Mouse (Mus musculus): ENCODE data around the gene Zfp536. TPM values are rescaled to one million over a fixed set of nuclear protein-coding genes. Genes with fewer than 3 reads are reported as not detected.

Zfp536 gene
- polyA plus RNA-seq, 1 experiment from 2014 or later, result 3.3 TPM

DNA sequence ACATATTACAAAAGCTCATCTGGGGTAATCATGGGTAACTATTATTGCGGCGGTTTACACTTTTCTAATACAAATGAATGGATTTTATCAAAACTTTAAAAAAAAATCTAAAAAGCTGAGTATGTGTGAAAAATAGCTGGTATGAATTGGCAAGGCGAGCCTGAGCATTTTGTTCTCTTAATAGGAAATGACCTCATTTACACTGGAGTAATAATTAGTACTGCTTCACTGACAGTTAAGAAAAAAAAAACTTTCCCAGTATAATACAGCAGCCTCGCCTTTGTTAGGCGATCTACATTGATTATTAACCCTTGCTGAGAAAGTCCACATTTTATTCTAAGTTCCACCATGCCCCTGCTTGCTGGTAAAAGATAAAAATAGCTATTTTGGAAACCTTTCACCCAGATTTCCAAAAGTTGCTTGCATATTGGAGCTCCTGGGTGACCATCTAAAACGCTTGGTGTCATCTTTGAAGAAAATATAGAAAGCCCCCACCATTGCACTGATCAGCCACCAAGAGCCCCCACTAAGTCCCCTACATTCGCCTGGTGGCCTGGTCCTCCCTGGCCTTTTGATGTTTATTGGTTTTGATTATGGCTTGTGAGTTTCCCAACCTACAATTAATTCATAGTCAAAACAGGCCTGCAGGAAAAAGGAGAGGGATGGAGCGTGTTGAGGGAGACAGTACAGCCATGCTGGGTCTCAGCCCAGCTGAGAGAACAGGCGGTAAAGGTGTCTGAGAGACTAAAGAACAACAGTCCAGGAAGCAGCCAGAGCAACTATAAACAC lies 49.2 kb downstream of the Zfp536 start:
- H3K9me3 ChIP-seq (ENCODE audit: control insufficient read depth), result no peaks in the 10 kb centered on the region
- H3K36me3 ChIP-seq (ENCODE audit: control insufficient read depth, insufficient read depth), result no peaks in the 10 kb centered on the region
- no peaks in the 10 kb centered on the region for H3K4me1 ChIP-seq (replicated peaks; ENCODE audit: control insufficient read depth, insufficient read depth, low read length)
- 68% methylated on average over 9 of the region's 9 CpGs for WGBS
- H3K4me2 ChIP-seq (replicated peaks; ENCODE audit: low read depth), result no peak overlapping the region
- no peak overlapping the region for H3K9ac ChIP-seq (ENCODE audit: low read depth, low read length)
- no peak for ATAC-seq
- H3K27ac ChIP-seq (ENCODE audit: low read depth, low read length), result no peak overlapping the region
- H3K4me3 ChIP-seq (ENCODE audit: low read depth, low read length), result no peak overlapping the region
- no peaks in the 10 kb centered on the region for H3K27me3 ChIP-seq (replicated peaks; ENCODE audit: control insufficient read depth, insufficient read depth, low read length)
- no peak for TF ChIP-seq CTCF (IDR thresholded peaks at IDR 0.05; ENCODE audit: low read depth)

DNA sequence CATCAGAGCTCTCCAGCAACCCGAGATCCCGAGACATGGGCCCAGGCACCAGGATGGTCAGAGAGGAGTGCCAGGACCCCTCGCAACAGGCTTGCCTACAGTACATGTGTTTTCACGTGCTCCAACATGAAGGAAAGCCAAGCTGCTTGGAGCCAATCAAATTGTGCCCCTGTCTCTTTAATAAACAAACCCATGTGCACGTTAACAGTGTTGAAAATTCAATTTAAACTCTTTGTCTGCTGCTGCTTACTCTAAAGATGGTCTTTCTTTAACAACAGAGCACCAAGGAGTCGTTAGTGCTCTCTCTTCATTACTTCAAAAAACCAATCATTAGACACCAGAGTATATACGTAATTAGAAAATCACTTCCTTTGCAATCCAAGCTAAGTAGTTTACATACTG lies 50.2 kb downstream of the Zfp536 start:
- Histone ChIP-seq H3K27me3 (replicated peaks; ENCODE audit: control insufficient read depth, insufficient read depth, low read length) (no peaks in the 10 kb centered on the region), H3K9ac (ENCODE audit: low read depth, low read length) (no peak overlapping the region), H3K36me3 (ENCODE audit: control insufficient read depth, insufficient read depth) (no peaks in the 10 kb centered on the region), H3K9me3 (ENCODE audit: control insufficient read depth) (no peaks in the 10 kb centered on the region), H3K4me3 (ENCODE audit: low read depth, low read length) (no peak overlapping the region), H3K4me1 (replicated peaks; ENCODE audit: control insufficient read depth, insufficient read depth, low read length) (no peaks in the 10 kb centered on the region), H3K27ac (ENCODE audit: low read depth, low read length) (no peak overlapping the region), H3K4me2 (replicated peaks; ENCODE audit: low read depth) (no peak overlapping the region)
- TF ChIP-seq CTCF (IDR thresholded peaks at IDR 0.05; ENCODE audit: low read depth), result no peak
- ATAC-seq, result no peak
- 67% methylated on average over 7 of the region's 7 CpGs for WGBS

DNA sequence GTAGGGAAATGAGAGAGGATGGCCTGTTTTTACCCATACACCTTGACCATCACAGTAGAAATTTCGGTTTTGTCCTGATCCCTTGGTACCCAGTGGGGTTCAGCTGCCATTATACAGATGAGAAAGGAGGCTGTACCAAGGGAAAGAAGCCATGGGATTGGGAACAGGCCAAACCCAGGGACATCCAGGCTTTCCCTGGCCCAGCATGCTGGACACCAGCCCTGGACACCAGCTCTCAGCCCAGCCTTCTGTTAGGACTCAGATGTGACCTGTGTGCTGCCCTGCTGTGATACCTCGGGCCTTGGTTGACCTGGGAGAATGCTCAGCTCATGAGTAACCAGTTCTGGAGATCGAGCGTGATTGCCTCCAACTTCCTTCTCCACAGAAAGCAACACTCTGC lies 51.8 kb downstream of the Zfp536 start:
- no peak overlapping the region for H3K27ac ChIP-seq (ENCODE audit: low read depth, low read length)
- H3K36me3 ChIP-seq (ENCODE audit: control insufficient read depth, insufficient read depth), result no peaks in the 10 kb centered on the region
- no peaks in the 10 kb centered on the region for H3K9me3 ChIP-seq (ENCODE audit: control insufficient read depth)
- no peak overlapping the region for H3K4me2 ChIP-seq (replicated peaks; ENCODE audit: low read depth)
- WGBS, result 81% methylated on average over 4 of the region's 4 CpGs
- H3K27me3 ChIP-seq (replicated peaks; ENCODE audit: control insufficient read depth, insufficient read depth, low read length), result no peaks in the 10 kb centered on the region
- no peak for TF ChIP-seq CTCF (IDR thresholded peaks at IDR 0.05; ENCODE audit: low read depth)
- H3K9ac ChIP-seq (ENCODE audit: low read depth, low read length), result no peak overlapping the region
- no peaks in the 10 kb centered on the region for H3K4me1 ChIP-seq (replicated peaks; ENCODE audit: control insufficient read depth, insufficient read depth, low read length)
- no peak overlapping the region for H3K4me3 ChIP-seq (ENCODE audit: low read depth, low read length)
- ATAC-seq, result no peak

DNA sequence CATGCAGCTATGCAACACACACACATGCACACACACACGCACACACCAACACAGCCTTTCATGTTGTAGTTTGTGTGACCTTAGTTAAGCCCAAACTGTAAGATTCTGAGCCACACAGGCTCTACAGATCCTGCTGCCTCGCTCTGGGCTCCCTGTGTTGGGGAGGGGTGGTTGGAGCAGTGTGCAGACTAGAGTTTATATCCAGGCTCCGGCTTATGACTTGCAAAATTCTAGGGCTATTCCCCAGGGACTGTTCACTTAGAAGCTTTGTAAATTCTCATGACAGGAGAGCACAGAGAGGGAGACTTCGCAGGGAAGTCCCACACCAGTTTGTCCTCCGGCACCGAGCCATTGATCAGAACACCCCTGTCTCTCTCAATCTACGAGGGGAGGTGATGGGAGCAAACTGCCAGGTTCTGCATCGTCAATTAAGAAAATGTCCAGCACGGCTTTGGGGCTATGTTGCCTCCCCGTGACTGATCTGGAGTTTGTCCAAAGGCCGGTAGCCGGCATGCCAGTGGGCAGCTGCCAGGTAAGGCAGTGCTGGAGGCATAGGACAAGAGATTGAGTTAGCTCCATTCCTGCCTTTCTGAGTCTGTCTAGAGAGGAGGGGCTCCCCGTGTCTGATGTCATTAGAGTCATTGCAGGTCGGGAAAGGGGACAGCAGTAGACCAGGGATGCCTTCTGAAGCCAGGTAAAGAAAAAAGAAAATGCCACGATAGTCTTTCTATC lies 54.6 kb downstream of the Zfp536 start:
- TF ChIP-seq CTCF (IDR thresholded peaks at IDR 0.05; ENCODE audit: low read depth), result no peak
- H3K27me3 ChIP-seq (replicated peaks; ENCODE audit: control insufficient read depth, insufficient read depth, low read length), result no peaks in the 10 kb centered on the region
- no peaks in the 10 kb centered on the region for H3K9me3 ChIP-seq (ENCODE audit: control insufficient read depth)
- H3K9ac ChIP-seq (ENCODE audit: low read depth, low read length), result no peak overlapping the region
- H3K27ac ChIP-seq (ENCODE audit: low read depth, low read length), result no peak overlapping the region
- H3K4me2 ChIP-seq (replicated peaks; ENCODE audit: low read depth), result no peak overlapping the region
- H3K4me3 ChIP-seq (ENCODE audit: low read depth, low read length), result no peak overlapping the region
- no peaks in the 10 kb centered on the region for H3K36me3 ChIP-seq (ENCODE audit: control insufficient read depth, insufficient read depth)
- WGBS, result 64% methylated on average over 15 of the region's 15 CpGs
- no peaks in the 10 kb centered on the region for H3K4me1 ChIP-seq (replicated peaks; ENCODE audit: control insufficient read depth, insufficient read depth, low read length)
- ATAC-seq, result no peak

DNA sequence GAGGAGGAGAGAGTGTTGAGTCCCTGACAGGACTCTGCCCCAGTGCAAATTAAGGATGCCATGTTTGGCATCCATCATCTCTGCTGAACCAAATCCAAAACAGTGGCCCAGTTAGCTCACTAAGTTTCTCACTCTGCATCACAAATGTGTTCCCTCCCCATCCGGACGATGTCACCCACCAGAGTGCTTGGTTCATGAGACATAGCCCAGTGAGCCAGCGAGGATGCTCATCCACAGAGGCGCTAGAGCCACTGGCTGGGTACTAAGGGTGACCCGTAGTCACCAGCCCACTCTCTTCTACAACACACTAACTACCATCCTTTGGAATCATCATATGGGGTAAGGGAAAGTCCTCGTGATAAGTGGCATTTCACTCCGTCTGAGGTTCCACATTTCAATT lies 56.4 kb downstream of the Zfp536 start:
- no peaks in the 10 kb centered on the region for H3K4me1 ChIP-seq (replicated peaks; ENCODE audit: control insufficient read depth, insufficient read depth, low read length)
- H3K9me3 ChIP-seq (ENCODE audit: control insufficient read depth), result no peaks in the 10 kb centered on the region
- no peak overlapping the region for H3K4me3 ChIP-seq (ENCODE audit: low read depth, low read length)
- WGBS, result 85% methylated on average over 7 of the region's 7 CpGs
- ATAC-seq, result no peak
- no peak overlapping the region for H3K4me2 ChIP-seq (replicated peaks; ENCODE audit: low read depth)
- no peaks in the 10 kb centered on the region for H3K36me3 ChIP-seq (ENCODE audit: control insufficient read depth, insufficient read depth)
- no peaks in the 10 kb centered on the region for H3K27me3 ChIP-seq (replicated peaks; ENCODE audit: control insufficient read depth, insufficient read depth, low read length)
- H3K27ac ChIP-seq (ENCODE audit: low read depth, low read length), result no peak overlapping the region
- no peak for TF ChIP-seq CTCF (IDR thresholded peaks at IDR 0.05; ENCODE audit: low read depth)
- H3K9ac ChIP-seq (ENCODE audit: low read depth, low read length), result no peak overlapping the region

DNA sequence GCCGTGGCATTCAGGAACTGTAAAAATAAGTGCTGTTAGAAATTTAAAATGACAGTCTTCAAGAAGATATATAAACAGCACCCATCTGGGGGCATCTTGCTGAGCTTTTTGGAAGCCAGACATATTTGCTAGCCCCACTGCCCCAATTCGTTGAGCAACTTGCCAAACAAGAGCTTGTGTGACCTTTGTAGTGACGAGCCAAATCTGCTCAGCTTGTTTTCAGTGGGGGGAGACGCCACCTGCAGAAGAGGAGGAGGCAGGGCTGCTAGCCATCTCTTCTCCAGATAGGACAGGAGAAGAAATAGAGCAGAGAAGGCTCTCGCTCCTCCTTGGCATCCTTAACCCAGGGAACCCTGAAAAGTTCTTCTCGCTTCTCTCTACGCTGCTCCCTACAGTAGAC lies 56.8 kb downstream of the Zfp536 start:
- TF ChIP-seq CTCF (IDR thresholded peaks at IDR 0.05; ENCODE audit: low read depth), result no peak
- no peak overlapping the region for H3K4me2 ChIP-seq (replicated peaks; ENCODE audit: low read depth)
- H3K4me3 ChIP-seq (ENCODE audit: low read depth, low read length), result no peak overlapping the region
- H3K9ac ChIP-seq (ENCODE audit: low read depth, low read length), result no peak overlapping the region
- H3K9me3 ChIP-seq (ENCODE audit: control insufficient read depth), result no peaks in the 10 kb centered on the region
- 66% methylated on average over 7 of the region's 7 CpGs for WGBS
- H3K27ac ChIP-seq (ENCODE audit: low read depth, low read length), result no peak overlapping the region
- no peaks in the 10 kb centered on the region for H3K4me1 ChIP-seq (replicated peaks; ENCODE audit: control insufficient read depth, insufficient read depth, low read length)
- no peaks in the 10 kb centered on the region for H3K27me3 ChIP-seq (replicated peaks; ENCODE audit: control insufficient read depth, insufficient read depth, low read length)
- no peaks in the 10 kb centered on the region for H3K36me3 ChIP-seq (ENCODE audit: control insufficient read depth, insufficient read depth)
- ATAC-seq, result no peak
